Mouse (Mus musculus): ENCODE measurements at regions not wholly inside any gene's neighbourhood (a gene's known extent, or its start where the extent isn't known, plus 50 kb on each side); places are given as distances from the start of the nearest gene placed in this dataset.

DNA sequence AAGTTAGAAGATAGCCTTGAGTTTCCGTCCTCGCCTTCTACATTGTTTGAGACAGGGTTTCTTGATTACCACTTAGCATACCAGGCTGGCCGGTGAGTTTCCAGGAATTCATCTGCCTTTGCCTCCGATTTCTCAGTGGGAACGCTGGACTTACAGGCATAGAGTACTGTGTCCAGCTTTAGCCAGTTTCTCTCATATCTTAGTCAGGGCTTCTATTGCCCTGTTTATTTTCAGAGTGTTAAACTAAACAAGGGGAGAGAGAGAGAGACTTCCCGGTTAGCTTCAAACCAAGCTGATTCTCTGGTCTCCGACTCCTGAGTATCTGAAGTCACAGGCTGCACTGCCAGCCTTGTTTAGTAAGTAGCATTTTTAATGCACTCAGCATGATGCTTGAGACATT is 151.4 kb downstream of the Ppp4r2 start:
- TF ChIP-seq POLR2A (IDR thresholded peaks at IDR 0.05; ENCODE audit: borderline replicate concordance, extremely low read depth, low read depth, low read length), result no peak
- no peak for TF ChIP-seq CTCF (IDR thresholded peaks at IDR 0.05; ENCODE audit: insufficient read depth, low read length)

Data from lung, adult 2 months (tissue).